Mouse (Mus musculus) heart, adult 2 months (tissue): ENCODE measurements around the gene Glrb. TPM values are rescaled to one million over a fixed set of nuclear protein-coding genes. Genes with fewer than 3 reads are reported as not detected.

Source experiments
- DNase-seq, 2 experiments: peaks; one replicate each; pipeline ENCODE4 v3.0.0; 2021
- H3K27ac ChIP-seq: fragments of 200-600 bp; 2 replicates; pipeline ENCODE4 v1.8.1; 2022
- H3K27me3 ChIP-seq: fragments of 200-500 bp; 2 replicates; pipeline ENCODE4 v1.6.1; 2012; ENCODE audit warnings: mild to moderate bottlenecking, low read length, inconsistent platforms, mixed read lengths; ENCODE audit not compliant: control insufficient read depth, insufficient read depth
- H3K36me3 ChIP-seq: fragments of 200-500 bp; 2 replicates; pipeline ENCODE4 v1.6.1; 2012; ENCODE audit warnings: low read length, inconsistent platforms; ENCODE audit not compliant: control insufficient read depth, insufficient read depth
- H3K4me1 ChIP-seq: fragments of 200-500 bp; 2 replicates; pipeline ENCODE4 v1.6.1; 2011; ENCODE audit warnings: low read length; ENCODE audit not compliant: control insufficient read depth, insufficient read depth
- H3K4me3 ChIP-seq: fragments of 200-600 bp; 2 replicates; pipeline ENCODE4 v1.8.1; 2022
- H3K79me2 ChIP-seq: fragments of 200-500 bp; replicated peaks from 2 replicates; pipeline ENCODE4 v1.6.1; 2012; ENCODE audit warnings: mild to moderate bottlenecking, inconsistent platforms, low read length, moderate library complexity, mixed read lengths; ENCODE audit not compliant: control insufficient read depth, insufficient read depth
- H3K9ac ChIP-seq: fragments of 200-500 bp; 2 replicates; pipeline ENCODE4 v1.6.1; 2012; ENCODE audit warnings: low read depth, mild to moderate bottlenecking, control low read depth, inconsistent platforms, low read length, mixed read lengths
- CTCF ChIP-seq: fragments of 200-600 bp; IDR thresholded peaks from 2 replicates; pipeline ENCODE4 v1.8.1; 2022; ENCODE audit warnings: antibody characterized with exemption, mild to moderate bottlenecking, moderate library complexity
- EP300 ChIP-seq: fragments of 200-500 bp; IDR thresholded peaks from 2 replicates; pipeline ENCODE4 v1.6.1; 2011; ENCODE audit warnings: low read depth, low read length, control low read depth; ENCODE audit not compliant: insufficient read depth
- POLR2A ChIP-seq: fragments of 200-500 bp; IDR thresholded peaks from 2 replicates; pipeline ENCODE4 v1.6.1; 2011; ENCODE audit warnings: mild to moderate bottlenecking, low read depth, low read length, control low read depth; ENCODE audit not compliant: insufficient read depth
- WGBS: fragments of 180-500 bp; shearing (Covaris S2); methylation state at CpG from one replicate; pipeline ENCODE4 v1.1.7; 2018; 5-methylcytosine and 5-hydroxymethylcytosine counted together
- intact Hi-C: fragments of 180-260 bp; cut with DNase I; formaldehyde crosslinking; loops from one replicate; pipeline ENCODE4 v1.15.1; 2025
- polyA plus RNA-seq: library from polyadenylated mRNA; depleted of rRNA; stranded (reverse); fragments of >200 nt; gene quantifications from 2 replicates; pipeline ENCODE4 v1.2.3, GENCODE M21; 2012
- total RNA-seq, 2 experiments: library from RNA; stranded (reverse); gene quantifications; 2 replicates each; pipeline ENCODE4 v1.2.3; 2021

The Glrb gene
- total and polyA plus RNA-seq, 3 experiments: 0.06 to 0.52 (median 0.16) TPM

GRCm38 (mm10) chr3:80874690-80875353 lies 38.6 kb downstream of the Glrb start:
- H3K79me2 ChIP-seq: no peaks in the 10 kb centered on the region
- 83% methylated on average over 7 of the region's 7 CpGs for WGBS
- H3K27me3 ChIP-seq: no peaks in the 10 kb centered on the region
- no peak overlapping the region for H3K9ac ChIP-seq
- no peak overlapping the region for H3K27ac ChIP-seq
- TF ChIP-seq POLR2A (no peak), CTCF (no peak), EP300 (no peak)
- H3K4me1 ChIP-seq: no peaks in the 10 kb centered on the region
- no peaks in the 10 kb centered on the region for H3K36me3 ChIP-seq
- intact Hi-C loops: no loop called here
- no peak for DNase-seq
- H3K4me3 ChIP-seq: no peak overlapping the region

GRCm38 (mm10) chr3:80874081-80874480 lies 39.4 kb downstream of the Glrb start:
- H3K4me1 ChIP-seq: no peaks in the 10 kb centered on the region
- no peak overlapping the region for H3K27ac ChIP-seq
- DNase-seq: no peak
- H3K79me2 ChIP-seq: no peaks in the 10 kb centered on the region
- H3K9ac ChIP-seq: no peak overlapping the region
- no peaks in the 10 kb centered on the region for H3K36me3 ChIP-seq
- no peak for TF ChIP-seq EP300
- WGBS: 79% methylated on average over 5 of the region's 5 CpGs
- no peak overlapping the region for H3K4me3 ChIP-seq
- intact Hi-C loops: no loop called here
- H3K27me3 ChIP-seq: no peaks in the 10 kb centered on the region

GRCm38 (mm10) chr3:80871472-80872171 lies 41.8 kb downstream of the Glrb start:
- H3K4me1 ChIP-seq: no peaks in the 10 kb centered on the region
- DNase-seq: no peak
- no peaks in the 10 kb centered on the region for H3K27me3 ChIP-seq
- H3K4me3 ChIP-seq: no peak overlapping the region
- intact Hi-C loops: no loop called here
- H3K36me3 ChIP-seq: no peaks in the 10 kb centered on the region
- 92% methylated on average over 1 of the region's 1 CpGs for WGBS
- no peaks in the 10 kb centered on the region for H3K79me2 ChIP-seq
- TF ChIP-seq EP300: no peak
- TF ChIP-seq POLR2A: no peak
- no peak for TF ChIP-seq CTCF
- no peak overlapping the region for H3K27ac ChIP-seq
- H3K9ac ChIP-seq: no peak overlapping the region

- WGBS: 61% methylated on average over 3 of the region's 3 CpGs
- H3K27ac ChIP-seq: no peak overlapping the region
- intact Hi-C loops: no loop called here
- no peak overlapping the region for H3K4me3 ChIP-seq
- no peaks in the 10 kb centered on the region for H3K79me2 ChIP-seq
- no peak overlapping the region for H3K9ac ChIP-seq
- H3K4me1 ChIP-seq: no peaks in the 10 kb centered on the region
- no peaks in the 10 kb centered on the region for H3K27me3 ChIP-seq
- no peak for DNase-seq
- no peaks in the 10 kb centered on the region for H3K36me3 ChIP-seq
- TF ChIP-seq CTCF (no peak), POLR2A (no peak), EP300 (no peak)
These were observed 46.1 kb downstream of the Glrb start for GRCm38 (mm10) chr3:80867328-80867727.

GRCm38 (mm10) chr3:80852912-80853507 lies 60.5 kb downstream of the Glrb start:
- TF ChIP-seq EP300 (no peak), POLR2A (no peak), CTCF (no peak)
- no peaks in the 10 kb centered on the region for H3K27me3 ChIP-seq
- no peaks in the 10 kb centered on the region for H3K36me3 ChIP-seq
- no peaks in the 10 kb centered on the region for H3K79me2 ChIP-seq
- H3K9ac ChIP-seq: no peak overlapping the region
- H3K4me3 ChIP-seq: no peak overlapping the region
- H3K27ac ChIP-seq: no peak overlapping the region
- DNase-seq: no peak
- intact Hi-C loops: no loop called here
- WGBS: 79% methylated on average over 3 of the region's 3 CpGs
- no peaks in the 10 kb centered on the region for H3K4me1 ChIP-seq

GRCm38 (mm10) chr3:80850947-80851346 lies 62.5 kb downstream of the Glrb start:
- intact Hi-C loops: no loop called here
- no peak overlapping the region for H3K9ac ChIP-seq
- H3K79me2 ChIP-seq: no peaks in the 10 kb centered on the region
- 80% methylated on average over 10 of the region's 10 CpGs for WGBS
- no peaks in the 10 kb centered on the region for H3K27me3 ChIP-seq
- no peaks in the 10 kb centered on the region for H3K36me3 ChIP-seq
- TF ChIP-seq POLR2A (no peak), CTCF (no peak), EP300 (no peak)
- no peak for DNase-seq
- no peaks in the 10 kb centered on the region for H3K4me1 ChIP-seq
- no peak overlapping the region for H3K27ac ChIP-seq
- H3K4me3 ChIP-seq: no peak overlapping the region
